9 mouse cellular contexts compared by ENCODE assay signal in genomic region chr16:6716214-6716911, GRCm38 (mm10).
DNase-seq lines count a peak whose midpoint lies in the region; ATAC-seq lines count a peak whose summit lies in the region.
"Had no signal": no experiment of that assay in that cellular context is flagged by ENCODE, and none has a peak within 500 bp of the region (broad histone marks: within the 10 kb centered on the region; RNA-seq: fewer than 3 reads in every experiment).

No protein-coding gene starts in this region.

- H3K4me2 ChIP-seq in kidney, embryonic 14.5 days (replicated peaks; ENCODE audit: low read depth, low read length): no peak overlapping the region
- no peak overlapping the region for H3K4me2 ChIP-seq in intestine, embryonic 16.5 days (ENCODE audit: low read depth, low read length)

- no peak for ATAC-seq in kidney, embryonic 14.5 days (ENCODE audit: low FRiP score, low TSS enrichment)
- peak; percentile 62 for ATAC-seq in intestine, embryonic 16.5 days
- ATAC-seq in megakaryocyte, adult 5-6 weeks (ENCODE audit: poor library complexity, severe bottlenecking): no peak

- WGBS in kidney, embryonic 14.5 days: 89% methylated on average over 9 of the region's 9 CpGs
- 58% methylated on average over 9 of the region's 9 CpGs for WGBS in intestine, embryonic 16.5 days

- no peaks in the 10 kb centered on the region for H3K9me3 ChIP-seq in kidney, embryonic 14.5 days (ENCODE audit: control insufficient read depth, low read length)
- no peaks in the 10 kb centered on the region for H3K9me3 ChIP-seq in intestine, embryonic 16.5 days (ENCODE audit: control insufficient read depth, low read length)

- H3K4me1 ChIP-seq in kidney, embryonic 14.5 days (ENCODE audit: control insufficient read depth, insufficient read depth, low read length): no peaks in the 10 kb centered on the region
- H3K4me1 ChIP-seq in intestine, embryonic 16.5 days (ENCODE audit: control insufficient read depth, insufficient read depth, low read length): peaks cover 2% of the 10 kb centered on the region; the same call in 1 of the 2 replicates

- H3K9ac ChIP-seq in kidney, embryonic 14.5 days (ENCODE audit: low read depth, low read length): no peak overlapping the region
- H3K9ac ChIP-seq in intestine, embryonic 16.5 days (ENCODE audit: low read depth, low read length): no peak overlapping the region

- no peaks in the 10 kb centered on the region for H3K36me3 ChIP-seq in kidney, embryonic 14.5 days (ENCODE audit: control insufficient read depth, insufficient read depth, low read length)
- H3K36me3 ChIP-seq in intestine, embryonic 16.5 days (ENCODE audit: control insufficient read depth, insufficient read depth, low read length): no peaks in the 10 kb centered on the region

- no peak overlapping the region for H3K4me3 ChIP-seq in kidney, embryonic 14.5 days (ENCODE audit: low read length)
- H3K4me3 ChIP-seq in intestine, embryonic 16.5 days (ENCODE audit: low read length): no peak overlapping the region

- no peak overlapping the region for H3K27ac ChIP-seq in kidney, embryonic 14.5 days (ENCODE audit: low read depth, low read length)
- H3K27ac ChIP-seq in intestine, embryonic 16.5 days (ENCODE audit: low read length): no peak overlapping the region
- H3K27ac ChIP-seq: macrophage had no signal

- DNase-seq in kidney, postnatal 10 days: peak; percentile 5
- peak; percentile 66 for DNase-seq in adrenal gland, postnatal 10 days
- DNase-seq in cerebellum, postnatal 25 days: peak; percentile 89 to 94
- DNase-seq in frontal cortex, postnatal 36 days (ENCODE audit: low spot score in 2 of 2): no peak
- DNase-seq in urinary bladder, adult 18-20 months (ENCODE audit: low spot score in 2 of 2): no peak

- H3K27me3 ChIP-seq in kidney, embryonic 14.5 days (ENCODE audit: control insufficient read depth, insufficient read depth, low read length): no peaks in the 10 kb centered on the region
- no peaks in the 10 kb centered on the region for H3K27me3 ChIP-seq in intestine, embryonic 16.5 days (replicated peaks; ENCODE audit: control insufficient read depth, insufficient read depth, low read length)

Comparison
In these comparisons a context has a peak if more than half of its experiments do, and no peak if none do; other contexts are left out.
1. DNase-seq: peak in kidney, postnatal 10 days (single experiment), adrenal gland, postnatal 10 days (single experiment) and cerebellum, postnatal 25 days (2 of 2); none in frontal cortex, postnatal 36 days (0 of 2) and urinary bladder, adult 18-20 months (0 of 2).